Mouse (Mus musculus): ENCODE data around the gene Rnf39. TPM values are rescaled to one million over a fixed set of nuclear protein-coding genes. Genes with fewer than 3 reads are reported as not detected.

Rnf39 gene
- polyA plus RNA-seq, 1 experiment from 2014 or later: 48.9 TPM

GRCm38 (mm10) chr17:36943691-36944090 lies 973 bp downstream of the Rnf39 start:
- ATAC-seq (ENCODE audit: low FRiP score, low TSS enrichment): no peak
- peak overlapping the region; percentile 69; the same call in 1 of the 2 replicates for H3K9ac ChIP-seq (ENCODE audit: low read length)
- H3K4me2 ChIP-seq (replicated peaks; ENCODE audit: low read depth): peak overlapping the region; percentile 73

GRCm38 (mm10) chr17:36944121-36944775 lies 1.5 kb downstream of the Rnf39 start:
- no peak for DNase-seq (ENCODE audit: low spot score)
- no peaks in the 10 kb centered on the region; the same call in 1 of the 2 replicates for H3K27me3 ChIP-seq (ENCODE audit: control insufficient read depth, insufficient read depth, low read length)

More at GRCm38 (mm10) chr17:36943691-36944090, 973 bp downstream of the Rnf39 start:
- Histone ChIP-seq H3K27me3 (ENCODE audit: control insufficient read depth, insufficient read depth, low read length) (no peaks in the 10 kb centered on the region; the same call in 1 of the 2 replicates), H3K36me3 (ENCODE audit: control insufficient read depth, insufficient read depth, low read length) (no peaks in the 10 kb centered on the region), H3K4me1 (replicated peaks; ENCODE audit: control insufficient read depth, insufficient read depth) (no peaks in the 10 kb centered on the region), H3K9me3 (ENCODE audit: control insufficient read depth, low read length) (no peaks in the 10 kb centered on the region), H3K27ac (replicated peaks) (no peak overlapping the region), H3K4me3 (ENCODE audit: low read depth, low read length) (peak overlapping the region; percentile 50)
- WGBS: 21% methylated on average over 5 of the region's 5 CpGs
- TF ChIP-seq CTCF (IDR thresholded peaks at IDR 0.05; ENCODE audit: low read depth) (no peak), EP300 (optimal IDR thresholded peaks at IDR 0.05) (no peak)
- DNase-seq (ENCODE audit: low spot score): no peak

GRCm38 (mm10) chr17:36947051-36947819 lies 4.5 kb downstream of the Rnf39 start:
- WGBS: 2% methylated on average over 62 of the region's 62 CpGs
- H3K4me3 ChIP-seq (ENCODE audit: low read depth, low read length): peak overlapping the region; percentile 50
- ATAC-seq (ENCODE audit: low FRiP score, low TSS enrichment) (no peak), DNase-seq (ENCODE audit: low spot score) (peak; percentile 59)
- peak overlapping the region; percentile 96 for H3K4me2 ChIP-seq (replicated peaks; ENCODE audit: low read depth)
- H3K9ac ChIP-seq (ENCODE audit: low read length): peak overlapping the region; percentile 63
- no peak overlapping the region; the same call in 1 of the 2 replicates for H3K27ac ChIP-seq (replicated peaks)
- no peaks in the 10 kb centered on the region for H3K4me1 ChIP-seq (replicated peaks; ENCODE audit: control insufficient read depth, insufficient read depth)
- no peaks in the 10 kb centered on the region; the same call in 1 of the 2 replicates for H3K27me3 ChIP-seq (ENCODE audit: control insufficient read depth, insufficient read depth, low read length)
- H3K36me3 ChIP-seq (ENCODE audit: control insufficient read depth, insufficient read depth, low read length): no peaks in the 10 kb centered on the region
- no peak for TF ChIP-seq EP300 (optimal IDR thresholded peaks at IDR 0.05)
- peak; percentile 54 for TF ChIP-seq CTCF (IDR thresholded peaks at IDR 0.05; ENCODE audit: low read depth)
- no peaks in the 10 kb centered on the region for H3K9me3 ChIP-seq (ENCODE audit: control insufficient read depth, low read length)

More at GRCm38 (mm10) chr17:36944121-36944775, 1.5 kb downstream of the Rnf39 start:
- no peak overlapping the region for H3K9ac ChIP-seq (ENCODE audit: low read length)
- ATAC-seq (ENCODE audit: low FRiP score, low TSS enrichment): no peak
- 20% methylated on average over 9 of the region's 9 CpGs for WGBS
- H3K4me1 ChIP-seq (replicated peaks; ENCODE audit: control insufficient read depth, insufficient read depth): no peaks in the 10 kb centered on the region
- H3K27ac ChIP-seq (replicated peaks): no peak overlapping the region
- H3K9me3 ChIP-seq (ENCODE audit: control insufficient read depth, low read length): no peaks in the 10 kb centered on the region
- no peak overlapping the region; the same call in 1 of the 2 replicates for H3K4me2 ChIP-seq (replicated peaks; ENCODE audit: low read depth)
- H3K36me3 ChIP-seq (ENCODE audit: control insufficient read depth, insufficient read depth, low read length): no peaks in the 10 kb centered on the region
- TF ChIP-seq EP300 (optimal IDR thresholded peaks at IDR 0.05) (no peak), CTCF (IDR thresholded peaks at IDR 0.05; ENCODE audit: low read depth) (peak; percentile 48)
- H3K4me3 ChIP-seq (ENCODE audit: low read depth, low read length): 0 out of 2 replicates have a peak overlapping the region, but pooled peaks have one; percentile 13

- H3K27me3 ChIP-seq (ENCODE audit: control insufficient read depth, insufficient read depth, low read length): no peaks in the 10 kb centered on the region; the same call in 1 of the 2 replicates
- no peak for TF ChIP-seq EP300 (optimal IDR thresholded peaks at IDR 0.05)
- TF ChIP-seq CTCF (IDR thresholded peaks at IDR 0.05; ENCODE audit: low read depth): no peak
- no peak overlapping the region for H3K4me2 ChIP-seq (replicated peaks; ENCODE audit: low read depth)
- no peaks in the 10 kb centered on the region for H3K36me3 ChIP-seq (ENCODE audit: control insufficient read depth, insufficient read depth, low read length)
- H3K27ac ChIP-seq (replicated peaks): no peak overlapping the region
- no peak for ATAC-seq (ENCODE audit: low FRiP score, low TSS enrichment)
- no peak overlapping the region for H3K4me3 ChIP-seq (ENCODE audit: low read depth, low read length)
- H3K9me3 ChIP-seq (ENCODE audit: control insufficient read depth, low read length): no peaks in the 10 kb centered on the region
- no peak overlapping the region for H3K9ac ChIP-seq (ENCODE audit: low read length)
- H3K4me1 ChIP-seq (replicated peaks; ENCODE audit: control insufficient read depth, insufficient read depth): no peaks in the 10 kb centered on the region
- WGBS: 100% methylated on average over 1 of the region's 1 CpGs
- DNase-seq (ENCODE audit: low spot score): no peak
Observed at GRCm38 (mm10) chr17:36948286-36948685, 5.6 kb downstream of the Rnf39 start.

- H3K27ac ChIP-seq (replicated peaks): no peak overlapping the region
- 89% methylated on average over 8 of the region's 8 CpGs for WGBS
- no peak overlapping the region for H3K9ac ChIP-seq (ENCODE audit: low read length)
- no peaks in the 10 kb centered on the region for H3K36me3 ChIP-seq (ENCODE audit: control insufficient read depth, insufficient read depth, low read length)
- no peak for TF ChIP-seq EP300 (optimal IDR thresholded peaks at IDR 0.05)
- no peak for TF ChIP-seq CTCF (IDR thresholded peaks at IDR 0.05; ENCODE audit: low read depth)
- H3K27me3 ChIP-seq (ENCODE audit: control insufficient read depth, insufficient read depth, low read length): no peaks in the 10 kb centered on the region; the same call in 1 of the 2 replicates
- H3K9me3 ChIP-seq (ENCODE audit: control insufficient read depth, low read length): no peaks in the 10 kb centered on the region
- ATAC-seq (ENCODE audit: low FRiP score, low TSS enrichment) (no peak), DNase-seq (ENCODE audit: low spot score) (no peak)
- H3K4me1 ChIP-seq (replicated peaks; ENCODE audit: control insufficient read depth, insufficient read depth): no peaks in the 10 kb centered on the region
- H3K4me3 ChIP-seq (ENCODE audit: low read depth, low read length): no peak overlapping the region
- H3K4me2 ChIP-seq (replicated peaks; ENCODE audit: low read depth): no peak overlapping the region
Observed at GRCm38 (mm10) chr17:36949265-36949664, 6.5 kb downstream of the Rnf39 start.
